Mouse (Mus musculus): ENCODE measurements around the gene Ginm1.

Ginm1 gene

GRCm38 (mm10) chr10:7792751-7793385 is at the start of gene Ginm1, which contains the start of gene Ppil4:
Gene Ginm1 (minus strand): TSS chr10:7792824.
Gene Ppil4 (plus strand): TSS chr10:7792891.
- peak; percentile 72 for DNase-seq (ENCODE audit: low spot score)

GRCm38 (mm10) chr10:7841571-7842080 is 49.0 kb upstream of the Ginm1 start:
- no peak for DNase-seq (ENCODE audit: low spot score)

GRCm38 (mm10) chr10:7840785-7841184 is 48.2 kb upstream of the Ginm1 start:
- DNase-seq (ENCODE audit: low spot score), result no peak

GRCm38 (mm10) chr10:7840353-7840733 is 47.7 kb upstream of the Ginm1 start:
- no peak for DNase-seq (ENCODE audit: low spot score)

- no peak for DNase-seq (ENCODE audit: low spot score)
Observed at GRCm38 (mm10) chr10:7839551-7840352, 47.1 kb upstream of the Ginm1 start.

GRCm38 (mm10) chr10:7838874-7839421 is 46.3 kb upstream of the Ginm1 start:
- no peak for DNase-seq (ENCODE audit: low spot score)

GRCm38 (mm10) chr10:7838036-7838435 is 45.4 kb upstream of the Ginm1 start:
- DNase-seq (ENCODE audit: low spot score), result no peak

- DNase-seq (ENCODE audit: low spot score), result no peak
Observed at GRCm38 (mm10) chr10:7837446-7837845, 44.8 kb upstream of the Ginm1 start.

GRCm38 (mm10) chr10:7836902-7837301 is 44.3 kb upstream of the Ginm1 start:
- no peak for DNase-seq (ENCODE audit: low spot score)

GRCm38 (mm10) chr10:7834671-7835225 is 42.1 kb upstream of the Ginm1 start:
- no peak for DNase-seq (ENCODE audit: low spot score)

GRCm38 (mm10) chr10:7833377-7834165 is 40.9 kb upstream of the Ginm1 start:
- no peak for DNase-seq (ENCODE audit: low spot score)

GRCm38 (mm10) chr10:7832171-7832676 is 39.6 kb upstream of the Ginm1 start, which contains the start of gene Zc3h12d:
Gene Zc3h12d (plus strand): TSS chr10:7832470.
- DNase-seq (ENCODE audit: low spot score), result no peak

- no peak for DNase-seq (ENCODE audit: low spot score)
Observed at GRCm38 (mm10) chr10:7826106-7826505, 33.5 kb upstream of the Ginm1 start.

- DNase-seq (ENCODE audit: low spot score), result no peak
Observed at GRCm38 (mm10) chr10:7825281-7825665, 32.6 kb upstream of the Ginm1 start.

GRCm38 (mm10) chr10:7824663-7825280 is 32.1 kb upstream of the Ginm1 start:
- DNase-seq (ENCODE audit: low spot score), result no peak

- DNase-seq (ENCODE audit: low spot score), result no peak
Observed at GRCm38 (mm10) chr10:7821981-7822380, 29.4 kb upstream of the Ginm1 start.

GRCm38 (mm10) chr10:7820171-7820570 is 27.5 kb upstream of the Ginm1 start:
- no peak for DNase-seq (ENCODE audit: low spot score)

GRCm38 (mm10) chr10:7819603-7820002 is 27.0 kb upstream of the Ginm1 start:
- DNase-seq (ENCODE audit: low spot score), result no peak

- no peak for DNase-seq (ENCODE audit: low spot score)
Observed at GRCm38 (mm10) chr10:7819156-7819555, 26.5 kb upstream of the Ginm1 start.

GRCm38 (mm10) chr10:7818676-7819075 is 26.1 kb upstream of the Ginm1 start:
- DNase-seq (ENCODE audit: low spot score), result no peak

GRCm38 (mm10) chr10:7816476-7816875 is 23.9 kb upstream of the Ginm1 start:
- DNase-seq (ENCODE audit: low spot score), result no peak

All from ovary, postnatal 10 days (tissue).